Mouse (Mus musculus): Measurements from ENCODE around the gene Sult2b1.

- TF ChIP-seq POLR2A (IDR thresholded peaks at IDR 0.05; ENCODE audit: borderline replicate concordance, control insufficient read depth, low read depth, low read length) (no peak), CTCF (IDR thresholded peaks at IDR 0.05; ENCODE audit: control insufficient read depth, insufficient read depth, low read length) (no peak)
Observed at GRCm38 (mm10) chr7:45727625-45728024, 56.8 kb downstream of the Sult2b1 start.

All from bone marrow, adult 2 months (tissue).